Mouse (Mus musculus): ENCODE results near the gene Ssr2. TPM values are rescaled to one million over a fixed set of nuclear protein-coding genes. Genes with fewer than 3 reads are reported as not detected.

Gene Ssr2
- total and polyA plus RNA-seq, 2 experiments = 90.0 to 176 TPM

GRCm38 (mm10) chr3:88555731-88556130 is 19.9 kb upstream of the Ssr2 start:
- no peak overlapping the region for H3K4me3 ChIP-seq (ENCODE audit: insufficient read depth, low read depth, low read length)
- no peak for TF ChIP-seq POLR2A (IDR thresholded peaks at IDR 0.05; ENCODE audit: extremely low read depth, insufficient read depth, low read length)
- no peak for TF ChIP-seq CTCF (IDR thresholded peaks at IDR 0.05; ENCODE audit: low read depth, low read length)
- no peak for DNase-seq (ENCODE audit: extremely low read depth, low read depth, low spot score)
- H3K79me2 ChIP-seq (ENCODE audit: control insufficient read depth, insufficient read depth, low read length) = peaks cover 10% of the 10 kb centered on the region; the same call in 1 of the 2 replicates
- no peak overlapping the region for H3K9ac ChIP-seq (ENCODE audit: low read depth, low read length)
- H3K27ac ChIP-seq (replicated peaks; ENCODE audit: insufficient read depth, low read depth, low read length) = no peak overlapping the region
- peaks cover 16% of the 10 kb centered on the region; the same call in 1 of the 2 replicates for H3K36me3 ChIP-seq (ENCODE audit: control insufficient read depth, insufficient read depth, low read length)
- H3K27me3 ChIP-seq (ENCODE audit: control insufficient read depth, insufficient read depth, low read length) = no peaks in the 10 kb centered on the region
- WGBS = 97% methylated on average over 6 of the region's 6 CpGs
- peaks cover 6% of the 10 kb centered on the region for H3K4me1 ChIP-seq (ENCODE audit: control insufficient read depth, insufficient read depth, low read length)

- DNase-seq (ENCODE audit: extremely low read depth, low read depth, low spot score) = no peak
- Histone ChIP-seq H3K4me1 (ENCODE audit: control insufficient read depth, insufficient read depth, low read length) (peaks cover 3% of the 10 kb centered on the region), H3K9ac (ENCODE audit: low read depth, low read length) (no peak overlapping the region), H3K27ac (replicated peaks; ENCODE audit: insufficient read depth, low read depth, low read length) (no peak overlapping the region), H3K4me3 (ENCODE audit: insufficient read depth, low read depth, low read length) (no peak overlapping the region), H3K27me3 (ENCODE audit: control insufficient read depth, insufficient read depth, low read length) (no peaks in the 10 kb centered on the region), H3K79me2 (ENCODE audit: control insufficient read depth, insufficient read depth, low read length) (peaks cover 10% of the 10 kb centered on the region; the same call in 1 of the 2 replicates), H3K36me3 (ENCODE audit: control insufficient read depth, insufficient read depth, low read length) (peaks cover 18% of the 10 kb centered on the region; the same call in 1 of the 2 replicates)
- 95% methylated on average over 8 of the region's 8 CpGs for WGBS
- no peak for TF ChIP-seq POLR2A (IDR thresholded peaks at IDR 0.05; ENCODE audit: extremely low read depth, insufficient read depth, low read length)
Measured at GRCm38 (mm10) chr3:88556616-88557015, 19.1 kb upstream of the Ssr2 start.

GRCm38 (mm10) chr3:88559596-88559995 is 16.1 kb upstream of the Ssr2 start:
- H3K27ac ChIP-seq (replicated peaks; ENCODE audit: insufficient read depth, low read depth, low read length) = no peak overlapping the region
- peaks cover 18% of the 10 kb centered on the region; the same call in 1 of the 2 replicates for H3K36me3 ChIP-seq (ENCODE audit: control insufficient read depth, insufficient read depth, low read length)
- no peak overlapping the region for H3K4me3 ChIP-seq (ENCODE audit: insufficient read depth, low read depth, low read length)
- peaks cover 12% of the 10 kb centered on the region for H3K4me1 ChIP-seq (ENCODE audit: control insufficient read depth, insufficient read depth, low read length)
- H3K27me3 ChIP-seq (ENCODE audit: control insufficient read depth, insufficient read depth, low read length) = no peaks in the 10 kb centered on the region
- H3K79me2 ChIP-seq (ENCODE audit: control insufficient read depth, insufficient read depth, low read length) = peaks cover 5% of the 10 kb centered on the region; the same call in 1 of the 2 replicates
- no peak for TF ChIP-seq POLR2A (IDR thresholded peaks at IDR 0.05; ENCODE audit: extremely low read depth, insufficient read depth, low read length)
- no peak for TF ChIP-seq CTCF (IDR thresholded peaks at IDR 0.05; ENCODE audit: low read depth, low read length)
- WGBS = 96% methylated on average over 9 of the region's 9 CpGs
- no peak overlapping the region for H3K9ac ChIP-seq (ENCODE audit: low read depth, low read length)
- DNase-seq (ENCODE audit: extremely low read depth, low read depth, low spot score) = no peak

- peaks cover 21% of the 10 kb centered on the region for H3K36me3 ChIP-seq (ENCODE audit: control insufficient read depth, insufficient read depth, low read length)
- WGBS = 83% methylated on average over 4 of the region's 4 CpGs
- no peak overlapping the region for H3K27ac ChIP-seq (replicated peaks; ENCODE audit: insufficient read depth, low read depth, low read length)
Measured at GRCm38 (mm10) chr3:88561989-88562388, 13.7 kb upstream of the Ssr2 start.

GRCm38 (mm10) chr3:88563442-88563841 is 12.2 kb upstream of the Ssr2 start:
- Histone ChIP-seq H3K27ac (replicated peaks; ENCODE audit: insufficient read depth, low read depth, low read length) (0 out of 2 replicates have a peak overlapping the region, but pooled peaks have one; percentile 9), H3K27me3 (ENCODE audit: control insufficient read depth, insufficient read depth, low read length) (no peaks in the 10 kb centered on the region), H3K4me3 (ENCODE audit: insufficient read depth, low read depth, low read length) (no peak overlapping the region), H3K79me2 (ENCODE audit: control insufficient read depth, insufficient read depth, low read length) (no peaks in the 10 kb centered on the region), H3K9ac (ENCODE audit: low read depth, low read length) (no peak overlapping the region), H3K36me3 (ENCODE audit: control insufficient read depth, insufficient read depth, low read length) (peaks cover 19% of the 10 kb centered on the region), H3K4me1 (ENCODE audit: control insufficient read depth, insufficient read depth, low read length) (peaks cover 28% of the 10 kb centered on the region)
- no peak for DNase-seq (ENCODE audit: extremely low read depth, low read depth, low spot score)
- TF ChIP-seq CTCF (IDR thresholded peaks at IDR 0.05; ENCODE audit: low read depth, low read length) = no peak
- TF ChIP-seq POLR2A (IDR thresholded peaks at IDR 0.05; ENCODE audit: extremely low read depth, insufficient read depth, low read length) = no peak
- WGBS = 40% methylated on average over 4 of the region's 4 CpGs

More at GRCm38 (mm10) chr3:88561989-88562388, 13.7 kb upstream of the Ssr2 start:
- no peaks in the 10 kb centered on the region for H3K79me2 ChIP-seq (ENCODE audit: control insufficient read depth, insufficient read depth, low read length)
- peaks cover 20% of the 10 kb centered on the region for H3K4me1 ChIP-seq (ENCODE audit: control insufficient read depth, insufficient read depth, low read length)
- no peak for TF ChIP-seq CTCF (IDR thresholded peaks at IDR 0.05; ENCODE audit: low read depth, low read length)
- TF ChIP-seq POLR2A (IDR thresholded peaks at IDR 0.05; ENCODE audit: extremely low read depth, insufficient read depth, low read length) = no peak
- H3K4me3 ChIP-seq (ENCODE audit: insufficient read depth, low read depth, low read length) = no peak overlapping the region
- no peaks in the 10 kb centered on the region for H3K27me3 ChIP-seq (ENCODE audit: control insufficient read depth, insufficient read depth, low read length)
- DNase-seq (ENCODE audit: extremely low read depth, low read depth, low spot score) = no peak
- no peak overlapping the region for H3K9ac ChIP-seq (ENCODE audit: low read depth, low read length)

GRCm38 (mm10) chr3:88563966-88564365 is 11.7 kb upstream of the Ssr2 start:
- H3K27ac ChIP-seq (replicated peaks; ENCODE audit: insufficient read depth, low read depth, low read length) = 0 out of 2 replicates have a peak overlapping the region, but pooled peaks have one; percentile 9
- no peak for TF ChIP-seq CTCF (IDR thresholded peaks at IDR 0.05; ENCODE audit: low read depth, low read length)
- TF ChIP-seq POLR2A (IDR thresholded peaks at IDR 0.05; ENCODE audit: extremely low read depth, insufficient read depth, low read length) = no peak
- no peaks in the 10 kb centered on the region for H3K79me2 ChIP-seq (ENCODE audit: control insufficient read depth, insufficient read depth, low read length)
- H3K9ac ChIP-seq (ENCODE audit: low read depth, low read length) = no peak overlapping the region
- H3K4me1 ChIP-seq (ENCODE audit: control insufficient read depth, insufficient read depth, low read length) = peaks cover 33% of the 10 kb centered on the region
- H3K27me3 ChIP-seq (ENCODE audit: control insufficient read depth, insufficient read depth, low read length) = no peaks in the 10 kb centered on the region
- peak; percentile 98 for DNase-seq (ENCODE audit: extremely low read depth, low read depth, low spot score)
- no peak overlapping the region for H3K4me3 ChIP-seq (ENCODE audit: insufficient read depth, low read depth, low read length)
- 23% methylated on average over 7 of the region's 7 CpGs for WGBS
- peaks cover 17% of the 10 kb centered on the region for H3K36me3 ChIP-seq (ENCODE audit: control insufficient read depth, insufficient read depth, low read length)

All from liver, adult 2 months (tissue).